38 mouse cellular contexts compared by ENCODE assay signal in the genomic region with DNA sequence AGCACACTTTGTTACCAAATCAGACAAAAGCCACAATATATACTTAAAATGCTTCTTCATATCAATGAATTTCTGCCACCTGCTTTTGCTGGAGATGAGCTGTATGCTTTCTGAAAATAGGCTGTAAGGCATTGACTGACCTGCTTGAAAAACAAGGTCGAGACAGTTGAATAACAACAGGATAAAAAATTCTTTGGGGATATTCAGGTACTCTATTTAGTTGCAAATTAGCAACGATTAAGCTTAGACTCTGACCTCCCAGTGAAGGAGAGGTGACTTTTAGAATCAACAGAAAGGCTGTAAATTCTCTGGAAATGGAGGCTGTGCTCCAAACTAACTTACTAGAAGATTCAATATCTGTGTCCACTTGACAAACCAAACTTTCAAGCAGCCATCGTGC. TPM values are rescaled to one million over a fixed set of nuclear protein-coding genes. Genes with fewer than 3 reads are reported as not detected.
"Had no signal": no experiment of that assay in that cellular context is flagged by ENCODE, and none has a peak within 500 bp of the region (broad histone marks: within the 10 kb centered on the region; RNA-seq: fewer than 3 reads in every experiment).

No protein-coding gene starts in this region.

- H3K27ac ChIP-seq: limb, embryonic 10.5 days; limb, embryonic 12.5 days; limb, embryonic 13.5 days; limb, embryonic 15.5 days; liver, embryonic 12.5 days; liver, embryonic 13.5 days; liver, embryonic 14.5 days; liver, embryonic 15.5 days; lung, embryonic 15.5 days; macrophage; midbrain, embryonic 10.5 days; midbrain, embryonic 12.5 days; midbrain, embryonic 13.5 days; midbrain, embryonic 15.5 days had no signal

- H3K27me3 ChIP-seq: limb, embryonic 12.5 days; limb, embryonic 13.5 days; limb, embryonic 15.5 days; liver, embryonic 12.5 days; liver, embryonic 13.5 days; liver, embryonic 15.5 days; lung, embryonic 15.5 days; megakaryocyte, embryonic 14.5 days; midbrain, embryonic 12.5 days; midbrain, embryonic 13.5 days; midbrain, embryonic 15.5 days had no signal

- H3K4me1 ChIP-seq: limb, embryonic 10.5 days; limb, embryonic 12.5 days; limb, embryonic 13.5 days; limb, embryonic 15.5 days; liver, embryonic 12.5 days; liver, embryonic 13.5 days; liver, embryonic 15.5 days; lung, embryonic 15.5 days; megakaryocyte, embryonic 14.5 days; midbrain, embryonic 10.5 days; midbrain, embryonic 12.5 days; midbrain, embryonic 13.5 days; midbrain, embryonic 15.5 days had no signal

- H3K36me3 ChIP-seq: limb, embryonic 10.5 days; limb, embryonic 12.5 days; limb, embryonic 13.5 days; limb, embryonic 15.5 days; liver, embryonic 12.5 days; liver, embryonic 13.5 days; liver, embryonic 15.5 days; lung, embryonic 15.5 days; midbrain, embryonic 10.5 days; midbrain, embryonic 12.5 days; midbrain, embryonic 13.5 days; midbrain, embryonic 15.5 days had no signal

- H3K9ac ChIP-seq: limb, embryonic 12.5 days; limb, embryonic 13.5 days; limb, embryonic 15.5 days; liver, embryonic 12.5 days; liver, embryonic 13.5 days; liver, embryonic 14.5 days; liver, embryonic 15.5 days; liver, postnatal 0 days; lung, embryonic 14.5 days; lung, embryonic 15.5 days; midbrain, embryonic 12.5 days; midbrain, embryonic 13.5 days; midbrain, embryonic 15.5 days had no signal

- H3K4me3 ChIP-seq: limb, embryonic 10.5 days; limb, embryonic 12.5 days; limb, embryonic 13.5 days; limb, embryonic 15.5 days; liver, embryonic 12.5 days; liver, embryonic 13.5 days; liver, embryonic 15.5 days; lung, embryonic 15.5 days; megakaryocyte, embryonic 14.5 days; midbrain, embryonic 10.5 days; midbrain, embryonic 12.5 days; midbrain, embryonic 13.5 days; midbrain, embryonic 15.5 days; myocyte had no signal

- DNase-seq: left cerebral cortex, postnatal 4 days; liver; liver, embryonic 13.5 days; liver, postnatal 0 days; lung, adult 18-20 months; lung, adult 2 months; lung, embryonic 14.5 days; lung, postnatal 10 days; lung, postnatal 14 days; lung, postnatal 36 days; lung, postnatal 4 days; midbrain, embryonic 14.5 days had no signal

- H3K9me3 ChIP-seq: limb, embryonic 10.5 days; limb, embryonic 15.5 days; liver, embryonic 15.5 days had no signal

RNA-seq across cellular contexts. Expression of a gene that starts 19.6 kb away (rescaled TPM):
- polyA plus RNA-seq: limb, embryonic 10.5 days; limb, embryonic 11.5 days; limb, embryonic 12.5 days; limb, embryonic 13.5 days; limb, embryonic 14.5 days; limb, embryonic 15.5 days; liver, adult 2 months; liver, embryonic 11.5 days; liver, embryonic 12.5 days; liver, embryonic 13.5 days; liver, embryonic 14.5 days; liver, embryonic 15.5 days; liver, embryonic 16.5 days; lung, embryonic 14.5 days; lung, embryonic 15.5 days; lung, embryonic 16.5 days; macrophage; midbrain, embryonic 10.5 days; midbrain, embryonic 11.5 days; midbrain, embryonic 12.5 days; midbrain, embryonic 13.5 days; midbrain, embryonic 14.5 days; midbrain, embryonic 15.5 days; midbrain, embryonic 16.5 days; midbrain, postnatal 0 days; myocyte; neural tube, embryonic 11.5 days had no signal

RNA-seq across cellular contexts. Expression of a gene that starts 48.3 kb away (rescaled TPM):
- polyA plus RNA-seq: limb, embryonic 10.5 days; limb, embryonic 11.5 days; limb, embryonic 12.5 days; limb, embryonic 13.5 days; limb, embryonic 14.5 days; limb, embryonic 15.5 days; liver, adult 2 months; liver, embryonic 11.5 days; liver, embryonic 12.5 days; liver, embryonic 13.5 days; liver, embryonic 14.5 days; liver, embryonic 15.5 days; liver, embryonic 16.5 days; liver, postnatal 0 days; lung, adult 2 months; lung, embryonic 14.5 days; lung, embryonic 15.5 days; lung, embryonic 16.5 days; lung, postnatal 0 days; macrophage; midbrain, embryonic 10.5 days; midbrain, embryonic 11.5 days; midbrain, embryonic 12.5 days; midbrain, embryonic 13.5 days; midbrain, embryonic 14.5 days; midbrain, embryonic 15.5 days; midbrain, embryonic 16.5 days; midbrain, postnatal 0 days; myocyte; neural tube, embryonic 11.5 days had no signal
